Mouse (Mus musculus) kidney, postnatal 0 days (tissue): ENCODE results near the gene Ncs1. TPM values are rescaled to one million over a fixed set of nuclear protein-coding genes. Genes with fewer than 3 reads are reported as not detected.

Source experiments
- ATAC-seq: fragments of 200-750 bp; cut with Nextera tagmentation; replicated peaks from 2 replicates; pipeline ENCODE4 v1.8.0; 2017; ENCODE audit warnings: low read depth, moderate number of reproducible peaks, moderate TSS enrichment, moderate library complexity; ENCODE audit not compliant: low FRiP score
- DNase-seq: peaks from one replicate; pipeline ENCODE4 v3.0.0-alpha.2; 2016; ENCODE audit warnings: low spot score
- H3K27ac ChIP-seq: fragments of 300-500 bp; sonication (generic); 2 replicates; pipeline ENCODE4 v1.5.1; 2014; ENCODE audit warnings: mild to moderate bottlenecking
- H3K27me3 ChIP-seq: fragments of 300-500 bp; sonication (generic); 2 replicates; pipeline ENCODE4 v1.6.1; 2014; ENCODE audit warnings: low read length, mixed read lengths; ENCODE audit not compliant: insufficient read depth
- H3K36me3 ChIP-seq: fragments of 300-500 bp; sonication (generic); 2 replicates; pipeline ENCODE4 v1.6.1; 2014; ENCODE audit warnings: low read length, mixed read lengths; ENCODE audit not compliant: insufficient read depth
- H3K4me1 ChIP-seq: fragments of 300-500 bp; sonication (generic); replicated peaks from 2 replicates; pipeline ENCODE4 v1.6.1; 2014; ENCODE audit warnings: antibody characterized with exemption, low read length, mixed read lengths; ENCODE audit not compliant: insufficient read depth
- H3K4me2 ChIP-seq: fragments of 300-500 bp; sonication (generic); 2 replicates; pipeline ENCODE4 v1.6.1; 2014; ENCODE audit warnings: mild to moderate bottlenecking, low read length, moderate library complexity, mixed read lengths
- H3K4me3 ChIP-seq: fragments of 300-500 bp; sonication (generic); replicated peaks from 2 replicates; pipeline ENCODE4 v1.5.1; 2014; ENCODE audit warnings: low read depth, low read length
- H3K9ac ChIP-seq: fragments of 300-500 bp; sonication (generic); 2 replicates; pipeline ENCODE4 v1.6.1; 2014; ENCODE audit warnings: low read depth, low read length
- H3K9me3 ChIP-seq: fragments of 300-500 bp; sonication (generic); replicated peaks from 2 replicates; pipeline ENCODE4 v1.6.1; 2016; ENCODE audit warnings: low read length, inconsistent platforms, mixed read lengths
- CTCF ChIP-seq: IDR thresholded peaks from 2 replicates; pipeline ENCODE4 v1.5.1; 2016; ENCODE audit warnings: antibody characterized with exemption, low read depth, mild to moderate bottlenecking, moderate library complexity
- WGBS: fragments of 180-500 bp; shearing (Covaris S2); extraction: QIAGEN DNeasy Blood & Tissue Kit; methylation state at CpG from one replicate; pipeline ENCODE4 v1.1.7; 2014; 5-methylcytosine and 5-hydroxymethylcytosine counted together
- polyA plus RNA-seq: library from polyadenylated mRNA; unstranded; fragments of >200 nt; fragmentation: Nextera tagmentation; extraction: Ambion mirVana; gene quantifications from 2 replicates; pipeline ENCODE4 v1.2.1, GENCODE M21; 2015

Ncs1 gene
- polyA plus RNA-seq, 1 experiment from 2014 or later: 23.5 TPM

- Histone ChIP-seq H3K4me1 (peaks cover 59% of the 10 kb centered on the region), H3K4me3 (peak overlapping the region; percentile 38), H3K9ac (peak overlapping the region; percentile 65), H3K27me3 (no peaks in the 10 kb centered on the region), H3K36me3 (no peaks in the 10 kb centered on the region), H3K9me3 (no peaks in the 10 kb centered on the region), H3K4me2 (peak overlapping the region; percentile 70), H3K27ac (peak overlapping the region; percentile 73)
- ATAC-seq (peak; percentile 63), DNase-seq (peak; percentile 90)
- 14% methylated on average over 22 of the region's 22 CpGs for WGBS
- no peak for TF ChIP-seq CTCF
These were observed 13.2 kb downstream of the Ncs1 start for GRCm38 (mm10) chr2:31258609-31259366.

- no peaks in the 10 kb centered on the region for H3K27me3 ChIP-seq
- H3K9ac ChIP-seq: peak overlapping the region; percentile 65
- peak overlapping the region; percentile 38 for H3K4me3 ChIP-seq
- H3K4me1 ChIP-seq: peaks cover 65% of the 10 kb centered on the region
- H3K9me3 ChIP-seq: no peaks in the 10 kb centered on the region
- no peaks in the 10 kb centered on the region for H3K36me3 ChIP-seq
- H3K27ac ChIP-seq: peak overlapping the region; percentile 73
- 33% methylated on average over 9 of the region's 9 CpGs for WGBS
- TF ChIP-seq CTCF: no peak
- ATAC-seq (peak; percentile 27), DNase-seq (peak; percentile 46)
- H3K4me2 ChIP-seq: peak overlapping the region; percentile 70
These were observed 13.8 kb downstream of the Ncs1 start for GRCm38 (mm10) chr2:31259367-31259920.

- H3K4me2 ChIP-seq: no peak overlapping the region
- 83% methylated on average over 8 of the region's 8 CpGs for WGBS
These were observed 14.9 kb downstream of the Ncs1 start for GRCm38 (mm10) chr2:31260549-31260948.

GRCm38 (mm10) chr2:31263039-31263461 lies 17.4 kb downstream of the Ncs1 start:
- no peaks in the 10 kb centered on the region for H3K27me3 ChIP-seq
- TF ChIP-seq CTCF: no peak
- DNase-seq (no peak), ATAC-seq (no peak)
- no peak overlapping the region for H3K4me2 ChIP-seq
- no peak overlapping the region for H3K9ac ChIP-seq
- no peak overlapping the region for H3K4me3 ChIP-seq
- peak overlapping the region; percentile 60; the same call in 1 of the 2 replicates for H3K27ac ChIP-seq
- 70% methylated on average over 8 of the region's 8 CpGs for WGBS
- H3K36me3 ChIP-seq: no peaks in the 10 kb centered on the region
- peaks cover 51% of the 10 kb centered on the region for H3K4me1 ChIP-seq
- H3K9me3 ChIP-seq: no peaks in the 10 kb centered on the region

More at GRCm38 (mm10) chr2:31260549-31260948, 14.9 kb downstream of the Ncs1 start:
- Histone ChIP-seq H3K9me3 (no peaks in the 10 kb centered on the region), H3K4me1 (peaks cover 65% of the 10 kb centered on the region), H3K27ac (peak overlapping the region; percentile 0; the same call in 1 of the 2 replicates), H3K9ac (no peak overlapping the region), H3K27me3 (no peaks in the 10 kb centered on the region), H3K4me3 (no peak overlapping the region), H3K36me3 (no peaks in the 10 kb centered on the region)
- DNase-seq (no peak), ATAC-seq (no peak)
- no peak for TF ChIP-seq CTCF

DNA sequence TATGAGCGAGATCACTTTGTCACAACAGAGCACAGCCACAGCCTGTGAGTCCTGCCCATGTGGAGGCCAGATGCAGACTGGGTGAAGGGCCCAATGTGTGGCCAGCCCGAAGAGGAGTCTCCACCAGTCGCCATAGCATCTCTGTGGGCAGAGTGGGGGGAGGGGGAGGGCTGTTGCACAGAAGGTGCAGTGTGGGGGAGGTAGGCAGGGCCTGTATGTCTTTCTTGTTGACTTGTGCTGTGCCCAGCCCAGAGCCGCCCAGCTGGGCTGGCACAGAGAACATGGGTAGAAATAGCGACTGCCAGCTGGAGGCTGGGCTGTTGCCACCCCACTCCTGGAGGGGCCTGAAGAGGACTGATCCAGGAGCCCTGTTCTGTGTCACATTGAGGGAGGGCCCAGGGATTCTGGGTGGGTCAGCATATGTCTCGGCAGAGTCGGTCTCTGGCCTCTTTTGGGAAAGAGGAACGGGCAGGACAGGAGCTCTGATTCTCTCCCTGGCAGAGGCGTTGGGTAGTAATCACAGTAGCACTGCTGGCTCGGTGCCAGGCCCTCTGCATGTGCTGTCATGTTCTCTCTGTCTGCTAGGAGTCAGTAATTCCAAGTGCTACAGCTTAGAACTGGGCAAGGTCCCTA lies 18.2 kb downstream of the Ncs1 start:
- 31% methylated on average over 10 of the region's 10 CpGs for WGBS

DNA sequence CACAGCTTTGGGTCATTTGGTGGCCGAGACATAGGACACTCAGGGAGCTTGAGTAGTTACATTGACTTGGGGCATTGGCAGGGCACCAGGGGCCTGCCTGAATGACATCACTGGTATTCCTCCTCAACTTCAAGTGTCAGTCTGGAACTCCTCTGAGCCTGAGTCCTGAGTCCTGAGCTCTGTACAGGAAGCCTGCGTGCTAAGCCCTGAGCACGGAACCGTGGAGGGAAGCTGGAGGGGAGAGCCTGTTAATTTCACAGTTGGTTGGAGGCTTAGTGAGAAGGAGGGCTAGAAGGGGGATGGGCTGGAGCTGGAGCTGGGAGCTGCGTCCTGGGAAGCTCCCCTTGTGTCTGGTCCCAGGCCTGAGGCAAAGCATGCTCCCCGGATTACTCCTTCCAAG lies 21.8 kb downstream of the Ncs1 start:
- 26% methylated on average over 6 of the region's 6 CpGs for WGBS
- Histone ChIP-seq H3K36me3 (no peaks in the 10 kb centered on the region), H3K9me3 (no peaks in the 10 kb centered on the region), H3K9ac (no peak overlapping the region), H3K4me2 (no peak overlapping the region), H3K27me3 (no peaks in the 10 kb centered on the region), H3K4me3 (no peak overlapping the region), H3K4me1 (peaks cover 47% of the 10 kb centered on the region; the same call in 1 of the 2 replicates), H3K27ac (peak overlapping the region; percentile 76)
- TF ChIP-seq CTCF: no peak
- DNase-seq (peak; percentile 89), ATAC-seq (peak; percentile 70)

More for the DNA sequence above, 18.2 kb downstream of the Ncs1 start:
- Histone ChIP-seq H3K27ac (peak overlapping the region; percentile 60), H3K4me3 (no peak overlapping the region), H3K4me2 (no peak overlapping the region), H3K36me3 (no peaks in the 10 kb centered on the region), H3K27me3 (no peaks in the 10 kb centered on the region), H3K4me1 (peaks cover 48% of the 10 kb centered on the region), H3K9ac (0 out of 2 replicates have a peak overlapping the region, but pooled peaks have one; percentile 1), H3K9me3 (no peaks in the 10 kb centered on the region)
- TF ChIP-seq CTCF: no peak
- ATAC-seq (peak; percentile 29; the same call in 1 of the 2 replicates), DNase-seq (peak; percentile 67)
